Mouse (Mus musculus) liver, adult (tissue): ENCODE results near the gene Tmem35b.

Experiments
- GATA4 ChIP-seq: IDR thresholded peaks from 2 replicates; pipeline ENCODE4 v1.6.1; 2014; ENCODE audit warnings: mild to moderate bottlenecking, low read length; ENCODE audit not compliant: insufficient replicate concordance

Gene Tmem35b

DNA sequence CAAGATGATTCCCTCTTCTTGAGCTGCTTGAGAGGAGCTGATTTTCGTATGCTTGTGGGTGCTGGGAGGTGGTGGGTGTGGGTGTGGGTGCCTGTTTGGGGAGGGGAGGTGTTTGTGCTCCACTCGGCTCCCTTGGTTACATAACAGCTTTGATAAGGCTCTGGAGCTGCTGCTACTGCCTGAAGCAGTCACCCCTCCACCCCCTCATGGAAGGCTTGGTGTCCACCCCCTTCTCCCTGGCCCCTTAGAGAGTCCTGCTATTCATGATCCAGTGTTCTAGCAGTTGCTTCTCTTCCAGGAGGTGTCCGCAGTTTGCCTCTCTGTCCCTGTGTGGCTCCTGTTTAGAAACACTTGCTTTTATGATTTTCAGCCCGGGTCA, 51.4 kb downstream of the Tmem35b start:
- TF ChIP-seq GATA4 = no peak

GRCm38 (mm10) chr4:127177961-127178360, 54.5 kb downstream of the Tmem35b start:
- TF ChIP-seq GATA4 = no peak

DNA sequence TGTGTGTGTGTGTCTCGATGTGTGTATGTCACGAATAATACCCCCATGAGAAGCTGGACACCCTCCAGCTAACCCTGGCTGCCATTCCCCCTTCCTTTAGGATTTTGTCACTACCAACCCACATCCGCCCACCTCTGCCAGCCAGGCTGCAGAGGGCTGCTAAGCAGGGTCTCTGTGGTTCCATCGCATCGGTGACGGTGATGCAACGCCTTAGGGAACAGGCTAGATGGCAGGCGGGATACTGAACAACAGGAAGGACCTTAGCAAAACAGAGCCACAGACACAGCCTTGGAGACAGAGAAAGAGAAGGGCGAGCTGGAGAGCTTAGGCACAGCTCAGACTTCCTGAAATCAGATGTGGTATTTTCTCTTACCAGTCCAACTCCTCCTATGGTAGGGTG, 55.2 kb downstream of the Tmem35b start:
- no peak for TF ChIP-seq GATA4
